Mouse (Mus musculus) urinary bladder, postnatal 36 days (tissue): Measurements from ENCODE around the gene Serpinh1.

Experiments
- DNase-seq, 2 experiments: peaks; one replicate each; pipeline ENCODE4 v3.0.0; 2022; ENCODE audit warnings: low spot score in 2 of 2, mixed read lengths in 1 of 2

Serpinh1 gene

GRCm38 (mm10) chr7:99352526-99353400 lies at the start of gene Serpinh1:
Gene Serpinh1 (minus strand): TSS chr7:99353239.
- DNase-seq: peak; percentile 79 to 89

- DNase-seq: no peak
Observed at GRCm38 (mm10) chr7:99402477-99402876, 49.4 kb upstream of the Serpinh1 start.

- DNase-seq: no peak
Observed at GRCm38 (mm10) chr7:99401373-99401772, 48.3 kb upstream of the Serpinh1 start.

- no peak for DNase-seq
Observed at GRCm38 (mm10) chr7:99396994-99397659, 44.1 kb upstream of the Serpinh1 start.

GRCm38 (mm10) chr7:99395908-99396616 lies 43.0 kb upstream of the Serpinh1 start:
- DNase-seq: no peak

GRCm38 (mm10) chr7:99395385-99395784 lies 42.3 kb upstream of the Serpinh1 start:
- DNase-seq: no peak

GRCm38 (mm10) chr7:99393711-99394325 lies 40.8 kb upstream of the Serpinh1 start:
- DNase-seq: peak in 1 of 2 experiments; percentile 54

- DNase-seq: no peak
Observed at GRCm38 (mm10) chr7:99392696-99393095, 39.7 kb upstream of the Serpinh1 start.

GRCm38 (mm10) chr7:99390559-99390958 lies 37.5 kb upstream of the Serpinh1 start:
- DNase-seq: no peak

- no peak for DNase-seq
Observed at GRCm38 (mm10) chr7:99387356-99387755, 34.3 kb upstream of the Serpinh1 start.

GRCm38 (mm10) chr7:99386811-99387210 lies 33.8 kb upstream of the Serpinh1 start:
- DNase-seq: no peak

- no peak for DNase-seq
Observed at GRCm38 (mm10) chr7:99386030-99386429, 33.0 kb upstream of the Serpinh1 start.

- DNase-seq: no peak
Observed at GRCm38 (mm10) chr7:99384101-99384611, 31.1 kb upstream of the Serpinh1 start.

GRCm38 (mm10) chr7:99383246-99383645 lies 30.2 kb upstream of the Serpinh1 start:
- no peak for DNase-seq

GRCm38 (mm10) chr7:99382088-99383000 lies 29.3 kb upstream of the Serpinh1 start:
- DNase-seq: no peak

GRCm38 (mm10) chr7:99381214-99382087 lies 28.4 kb upstream of the Serpinh1 start, which contains the start of gene Gdpd5:
Gene Gdpd5 (plus strand): TSS chr7:99381414.
- DNase-seq: peak; percentile 100

- DNase-seq: no peak
Observed at GRCm38 (mm10) chr7:99380491-99381213, 27.6 kb upstream of the Serpinh1 start.

GRCm38 (mm10) chr7:99378870-99379269 lies 25.8 kb upstream of the Serpinh1 start:
- DNase-seq: no peak

- DNase-seq: peak; percentile 77 to 81
Observed at GRCm38 (mm10) chr7:99375455-99375854, 22.4 kb upstream of the Serpinh1 start.
